Mouse (Mus musculus) ovary, adult 18-20 months (tissue): Measurements from ENCODE around the gene Phyhipl.

Experiments used
- DNase-seq: peaks from one replicate; pipeline ENCODE4 v3.0.0; 2022; ENCODE audit warnings: low spot score, mixed read lengths

Phyhipl gene

DNA sequence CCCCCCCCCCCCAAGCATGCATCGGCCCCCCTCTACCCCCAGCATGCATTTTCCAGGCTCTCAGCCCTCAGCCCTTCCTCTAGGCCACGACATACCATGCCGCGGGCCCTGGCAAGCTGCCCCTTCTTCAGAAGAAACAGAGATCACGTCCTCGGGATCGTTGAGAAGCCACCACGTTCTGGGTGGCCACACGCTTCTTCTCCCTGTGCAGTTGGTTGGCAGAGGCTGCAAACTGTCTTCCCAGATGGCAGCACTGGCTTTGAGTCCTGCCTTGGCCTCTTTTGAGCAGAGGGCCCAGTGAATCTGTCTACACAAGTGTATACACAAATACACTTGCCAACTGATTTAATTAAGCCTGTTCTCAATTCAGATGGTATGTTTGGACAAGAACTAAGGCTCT, 123.5 kb downstream of the Phyhipl start:
- DNase-seq: no peak

DNA sequence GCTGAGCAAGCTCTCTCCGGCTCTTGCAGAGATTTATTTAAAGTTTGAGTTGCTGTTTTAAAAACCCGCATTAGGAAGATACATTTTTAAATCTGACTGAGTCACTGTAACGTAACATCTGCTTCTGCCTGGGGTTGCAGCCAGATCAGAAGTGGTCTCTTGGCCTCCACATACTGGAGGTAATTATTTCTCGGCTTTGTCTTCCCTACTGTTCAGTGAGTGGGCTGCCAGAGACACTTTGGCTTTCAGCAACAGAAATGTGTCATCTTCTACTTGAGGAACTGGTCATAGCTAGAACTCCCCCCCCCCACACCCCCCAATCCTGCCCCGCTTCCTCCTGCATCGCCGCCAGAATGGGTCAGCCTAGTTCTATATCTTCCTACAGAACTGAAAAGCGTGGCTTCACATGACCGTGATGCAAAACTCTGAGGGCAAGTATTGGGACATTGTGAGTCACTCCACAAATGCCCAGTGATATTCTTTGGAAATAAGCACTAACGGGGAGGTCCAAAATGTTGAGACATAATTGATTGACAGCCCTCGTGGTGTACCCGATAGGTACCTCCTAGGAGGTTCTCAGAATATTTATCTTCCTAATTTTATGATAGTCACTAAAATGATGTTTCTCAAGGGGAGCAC, 125.5 kb downstream of the Phyhipl start:
- no peak for DNase-seq

DNA sequence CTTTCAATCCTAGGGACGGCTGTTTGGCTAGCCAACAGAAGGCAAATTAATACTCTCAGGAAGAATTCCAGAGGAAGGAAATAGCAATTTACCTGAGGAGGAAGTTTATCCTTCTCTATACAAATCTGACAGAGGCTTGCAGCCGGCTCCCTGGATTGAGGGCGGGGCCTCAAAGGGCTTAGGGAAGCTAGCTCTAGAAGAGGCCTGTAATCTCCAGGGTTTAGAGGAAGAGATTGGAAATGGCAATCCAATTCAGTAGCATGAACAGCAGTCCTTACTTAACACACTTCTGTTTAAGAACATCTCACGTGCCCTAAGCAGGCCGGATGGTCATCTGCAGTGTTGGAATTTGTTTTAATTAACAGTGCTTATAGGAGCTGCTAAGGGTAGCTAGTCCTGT, 134.4 kb downstream of the Phyhipl start:
- DNase-seq: no peak

DNA sequence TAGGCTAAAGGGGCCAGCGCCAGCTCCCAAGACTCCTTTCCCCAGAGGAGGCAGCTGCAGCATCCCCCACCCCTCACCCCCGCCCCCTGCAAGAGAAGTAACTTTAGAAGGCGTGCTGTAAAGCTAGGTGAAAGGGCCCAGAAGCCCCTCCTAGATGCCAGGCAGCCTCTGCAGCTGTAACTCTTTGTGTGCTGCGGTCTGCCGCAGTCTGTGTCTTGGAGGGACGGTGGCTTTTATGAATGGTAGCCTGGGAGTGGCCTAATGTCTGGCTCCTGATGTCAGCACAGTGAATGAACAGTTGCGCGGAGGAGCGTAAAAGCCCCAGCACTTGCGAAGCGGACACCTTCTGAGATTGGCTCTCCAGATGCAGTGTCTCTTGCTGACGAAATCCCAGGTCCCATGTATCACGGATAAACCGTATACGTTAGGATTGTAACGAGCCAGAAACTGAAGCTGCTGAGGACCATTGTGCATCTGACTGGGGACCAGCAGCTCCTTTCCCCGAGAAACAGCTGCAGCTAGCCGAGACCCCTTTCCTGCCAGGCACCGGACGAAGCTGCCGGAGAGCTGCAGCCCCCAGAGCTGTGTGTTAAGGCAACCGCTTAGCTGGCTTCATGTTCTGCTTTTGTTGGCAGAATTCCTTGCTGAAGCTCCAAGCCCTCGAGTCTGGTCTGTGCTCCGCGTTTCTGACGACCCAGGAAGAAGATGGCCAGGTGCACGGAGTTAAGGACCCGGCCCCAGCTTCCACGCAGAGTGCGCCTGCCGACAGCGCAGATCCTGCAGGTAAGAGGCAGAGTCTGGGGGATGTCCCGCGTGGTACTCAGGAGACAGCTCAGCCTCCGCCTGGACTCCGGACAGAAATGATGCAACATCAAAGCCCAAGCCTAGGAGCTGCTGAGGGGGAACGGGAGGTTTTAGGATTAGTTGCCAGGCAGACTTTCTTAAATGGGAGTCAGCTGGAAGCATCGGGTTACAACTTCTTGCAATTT, 135.3 kb downstream of the Phyhipl start:
- no peak for DNase-seq

DNA sequence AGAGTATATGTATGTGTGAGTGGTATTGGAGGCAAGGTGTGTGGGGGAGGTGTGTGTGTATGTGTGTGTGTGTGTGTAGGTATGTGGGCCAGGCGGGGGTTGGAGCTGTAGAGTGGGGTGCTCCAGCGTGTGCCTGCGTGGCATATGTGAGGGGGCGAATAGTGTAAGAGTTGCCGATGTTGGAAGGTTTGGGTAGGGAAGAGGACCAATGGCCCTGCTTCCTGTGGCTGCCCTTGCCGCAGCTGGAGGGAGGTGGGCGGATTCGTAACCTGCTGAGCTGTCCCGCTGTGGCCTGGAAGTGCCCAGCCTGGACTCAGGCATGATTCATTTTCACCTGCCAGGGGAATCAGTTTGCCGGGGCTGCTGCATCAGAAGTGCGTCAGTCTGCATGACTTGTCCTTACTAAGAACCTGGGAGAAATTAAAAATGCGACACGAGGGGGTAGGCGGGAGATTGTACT, 136.1 kb downstream of the Phyhipl start:
- DNase-seq: no peak

DNA sequence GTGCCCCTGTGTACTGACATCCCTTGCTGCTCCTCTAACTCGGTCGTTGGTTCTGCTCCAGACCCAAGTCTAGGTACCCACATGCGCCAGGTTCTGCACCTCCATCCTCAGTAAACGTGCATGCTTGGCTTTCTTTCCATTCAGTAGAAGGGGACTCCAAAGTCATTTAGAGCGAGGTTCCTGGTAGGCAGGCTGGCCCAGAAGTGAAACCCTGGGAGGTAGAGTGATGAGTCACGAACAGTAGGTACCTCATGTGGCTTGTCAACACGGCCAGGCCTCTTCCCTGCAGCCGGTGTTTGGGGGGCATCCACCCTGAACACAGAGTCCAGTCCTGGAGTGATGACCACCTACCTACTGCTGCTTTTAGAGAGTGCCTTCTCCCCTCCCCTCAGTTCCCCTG, 139.1 kb downstream of the Phyhipl start:
- DNase-seq: no peak

DNA sequence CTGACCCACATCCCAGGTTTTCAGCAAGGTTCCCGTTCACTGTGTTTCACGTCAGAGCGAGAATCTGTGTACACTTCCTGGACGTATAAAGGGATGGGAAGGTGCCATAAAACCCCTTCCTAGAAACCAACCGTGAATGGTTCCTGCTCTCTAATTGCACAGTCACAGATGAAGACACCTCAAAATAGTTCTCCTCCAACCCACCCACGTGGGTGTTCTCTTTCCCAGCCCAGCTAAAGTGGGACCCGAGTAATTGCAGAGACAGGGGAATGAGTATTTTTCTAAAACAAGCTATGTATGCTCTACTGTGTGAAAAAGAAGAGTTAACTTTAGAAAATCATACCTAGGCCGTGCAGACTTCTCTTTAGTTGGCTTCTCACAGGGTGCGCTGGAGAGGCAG, 140.9 kb downstream of the Phyhipl start:
- no peak for DNase-seq

DNA sequence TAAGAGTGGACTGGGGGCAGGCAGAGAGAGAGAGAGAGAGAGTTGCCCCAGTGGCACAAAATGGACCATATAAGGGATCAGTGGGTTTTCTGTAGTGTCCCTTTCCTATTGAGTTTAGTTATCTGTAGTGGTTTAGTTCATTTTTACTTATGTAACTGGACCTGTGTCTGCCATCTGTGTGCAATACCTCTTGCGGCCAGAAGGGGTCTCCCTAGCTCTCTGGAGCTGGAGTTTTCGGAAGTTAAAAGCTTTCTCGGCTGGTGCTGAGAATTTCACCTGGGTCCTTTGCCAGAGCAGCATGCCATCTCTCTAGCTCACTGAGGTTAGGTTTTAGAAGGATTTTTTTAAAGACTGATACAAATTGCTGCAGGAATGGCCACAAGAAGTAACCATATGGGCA, 147.9 kb downstream of the Phyhipl start:
- DNase-seq: no peak
